24 mouse cellular contexts compared by ENCODE assay signal in the genomic region with DNA sequence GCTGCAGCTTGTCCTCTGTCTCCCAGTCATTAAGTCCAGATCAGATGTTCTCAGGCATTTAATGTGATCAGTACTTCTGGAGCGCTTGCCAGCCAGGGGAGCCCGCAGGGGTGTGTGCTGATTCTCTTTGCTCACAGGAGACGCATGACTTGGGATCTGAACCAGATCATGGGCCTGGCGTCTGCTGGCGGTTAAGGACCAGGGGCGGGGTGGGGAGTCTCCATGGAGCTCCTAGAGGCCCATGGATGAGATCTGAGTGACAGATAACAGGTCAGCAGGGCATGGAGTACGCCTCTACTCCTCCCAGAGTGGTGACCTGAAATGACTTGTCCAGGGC.
A peak's percentile ranks its signal among the peaks of the same experiment; 100 is the strongest.
DNase-seq lines count a peak whose midpoint lies in the region; ATAC-seq and TF ChIP-seq lines count a peak whose summit lies in the region.
"Had no signal": no experiment of that assay in that cellular context is flagged by ENCODE, and none has a peak within 500 bp of the region (broad histone marks: within the 10 kb centered on the region; RNA-seq: fewer than 3 reads in every experiment).

No protein-coding gene starts in this region.

- no peak overlapping the region for H3K4me3 ChIP-seq in stomach, postnatal 0 days (ENCODE audit: low read depth, low read length)
- H3K4me3 ChIP-seq: forebrain, embryonic 12.5 days; heart, embryonic 13.5 days; hindbrain, embryonic 12.5 days; kidney, embryonic 15.5 days; limb, embryonic 10.5 days; liver, embryonic 15.5 days; lung, embryonic 15.5 days; megakaryocyte, embryonic 14.5 days had no signal

- WGBS in stomach, postnatal 0 days = 68% methylated on average over 7 of the region's 7 CpGs

- H3K4me2 ChIP-seq in stomach, postnatal 0 days (replicated peaks; ENCODE audit: low read depth) = no peak overlapping the region
- H3K4me2 ChIP-seq: forebrain, embryonic 12.5 days; heart, embryonic 13.5 days; hindbrain, embryonic 12.5 days; kidney, embryonic 15.5 days; liver, embryonic 15.5 days; lung, embryonic 15.5 days had no signal

- no peak for TF ChIP-seq CTCF in stomach, postnatal 0 days (IDR thresholded peaks at IDR 0.05; ENCODE audit: low read depth)

- no peak overlapping the region for H3K27ac ChIP-seq in stomach, postnatal 0 days (replicated peaks)
- H3K27ac ChIP-seq: forebrain, embryonic 12.5 days; heart, embryonic 13.5 days; hindbrain, embryonic 12.5 days; kidney, embryonic 15.5 days; limb, embryonic 10.5 days; liver, embryonic 15.5 days; lung, embryonic 15.5 days had no signal

- no peaks in the 10 kb centered on the region for H3K4me1 ChIP-seq in stomach, postnatal 0 days (replicated peaks; ENCODE audit: control insufficient read depth, insufficient read depth)
- H3K4me1 ChIP-seq: forebrain, embryonic 12.5 days; hindbrain, embryonic 12.5 days; liver, embryonic 15.5 days; lung, embryonic 15.5 days; megakaryocyte, embryonic 14.5 days had no signal

- H3K9me3 ChIP-seq in stomach, postnatal 0 days (ENCODE audit: control insufficient read depth, low read length) = no peaks in the 10 kb centered on the region
- H3K9me3 ChIP-seq: forebrain, embryonic 12.5 days; heart, embryonic 13.5 days; hindbrain, embryonic 12.5 days; kidney, embryonic 15.5 days; limb, embryonic 10.5 days; liver, embryonic 15.5 days; lung, embryonic 15.5 days had no signal

- 0 out of 2 replicates have a peak, but pooled peaks have one; percentile 29 for ATAC-seq in stomach, postnatal 0 days (ENCODE audit: low FRiP score, low TSS enrichment)
- ATAC-seq: intestine, postnatal 0 days had no signal

- no peaks in the 10 kb centered on the region for H3K36me3 ChIP-seq in stomach, postnatal 0 days (ENCODE audit: control insufficient read depth, insufficient read depth, low read length)
- H3K36me3 ChIP-seq: forebrain, embryonic 12.5 days; heart, embryonic 13.5 days; hindbrain, embryonic 12.5 days; kidney, embryonic 15.5 days; limb, embryonic 10.5 days; liver, embryonic 15.5 days; lung, embryonic 15.5 days had no signal

- no peak overlapping the region for H3K9ac ChIP-seq in stomach, postnatal 0 days (ENCODE audit: low read length)
- H3K9ac ChIP-seq: forebrain, embryonic 12.5 days; heart, embryonic 13.5 days; hindbrain, embryonic 12.5 days; kidney, embryonic 15.5 days; liver, embryonic 15.5 days; lung, embryonic 15.5 days had no signal

- no peaks in the 10 kb centered on the region for H3K27me3 ChIP-seq in stomach, postnatal 0 days (ENCODE audit: control insufficient read depth, insufficient read depth, low read length)
- H3K27me3 ChIP-seq: forebrain, embryonic 12.5 days; heart, embryonic 13.5 days; hindbrain, embryonic 12.5 days; kidney, embryonic 15.5 days; liver, embryonic 15.5 days; lung, embryonic 15.5 days had no signal

- peak; percentile 48 to 55 for DNase-seq in adrenal gland, adult (ENCODE audit: inconsistent age in 2 of 2, low spot score in 1 of 2)
- no peak for DNase-seq in adrenal gland, postnatal 25 days
- peak; percentile 24 for DNase-seq in gastrocnemius, adult 18-20 months (ENCODE audit: low spot score)
- DNase-seq in gastrocnemius, adult 8-10 months (ENCODE audit: low spot score in 2 of 2) = no peak
- peak; percentile 17 for DNase-seq in urinary bladder, adult 2 months (ENCODE audit: low spot score)
- DNase-seq in urinary bladder, postnatal 25 days (ENCODE audit: low spot score) = no peak
- no peak for DNase-seq in stomach, postnatal 0 days (ENCODE audit: low spot score)
- DNase-seq in cerebellum, adult 9-11 months = no peak
- DNase-seq: cerebellum, adult 11 months; heart, postnatal 14 days; kidney, postnatal 4 days; liver; lung, postnatal 36 days; midbrain, embryonic 14.5 days; thymus, postnatal 36 days had no signal

- TF ChIP-seq EP300 in stomach, postnatal 0 days (optimal IDR thresholded peaks at IDR 0.05) = no peak

Comparison
In these comparisons a context has a peak if more than half of its experiments do, and no peak if none do; other contexts are left out.
1. DNase-seq: peak in adrenal gland, adult (2 of 2), gastrocnemius, adult 18-20 months (single experiment) and urinary bladder, adult 2 months (single experiment); none in adrenal gland, postnatal 25 days (single experiment), gastrocnemius, adult 8-10 months (0 of 2), urinary bladder, postnatal 25 days (single experiment), stomach, postnatal 0 days (single experiment) and cerebellum, adult 9-11 months (single experiment).